Mouse (Mus musculus): ENCODE measurements around the gene Dock3.

Gene Dock3

DNA sequence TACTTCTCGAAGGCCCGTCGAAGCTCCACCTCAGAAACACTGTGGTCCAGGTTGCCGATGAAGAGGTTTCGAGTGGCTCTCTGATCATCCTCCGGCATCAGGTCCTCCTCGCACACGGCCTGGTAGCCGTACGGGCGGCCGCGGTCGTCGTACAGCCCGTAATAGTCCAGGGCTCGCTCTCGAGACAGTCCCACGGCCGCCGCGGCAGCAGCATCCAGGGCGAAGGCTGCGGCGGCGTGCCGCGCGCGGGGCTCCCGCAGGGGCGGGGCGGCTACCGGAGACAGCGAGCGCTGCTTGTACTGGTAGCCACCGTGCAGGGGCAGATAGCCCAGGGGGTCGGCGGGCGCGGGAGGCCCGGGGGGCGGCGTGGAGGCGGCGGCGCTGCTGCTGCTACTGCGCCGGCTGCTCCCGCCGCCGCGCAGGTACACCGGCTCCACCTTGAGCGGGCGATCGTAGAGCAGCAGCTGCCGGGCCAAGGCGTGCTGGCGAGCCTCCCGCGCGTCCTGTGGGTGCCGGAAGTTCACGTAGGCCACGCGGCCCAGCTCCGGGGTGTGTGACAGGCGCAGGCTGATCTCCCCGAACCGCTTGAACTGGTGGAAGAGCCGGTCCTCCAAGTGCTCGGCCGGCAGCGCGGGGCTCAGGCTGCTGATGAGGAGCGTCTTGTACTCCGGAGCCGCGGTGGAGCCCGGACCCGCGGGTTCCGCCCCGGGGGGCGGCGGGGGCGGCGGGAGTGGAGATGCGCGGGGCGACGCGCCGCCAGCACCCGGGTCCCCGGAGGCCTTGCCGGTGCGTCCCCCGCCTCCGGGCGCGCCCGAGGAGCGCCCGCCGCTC, 345.6 kb downstream of the Dock3 start:
- peak; percentile 54 for DNase-seq

- no peak for DNase-seq
Observed at GRCm38 (mm10) chr9:106884996-106885900, 346.5 kb downstream of the Dock3 start.

GRCm38 (mm10) chr9:106884306-106884705, 347.4 kb downstream of the Dock3 start:
- DNase-seq, result no peak

DNA sequence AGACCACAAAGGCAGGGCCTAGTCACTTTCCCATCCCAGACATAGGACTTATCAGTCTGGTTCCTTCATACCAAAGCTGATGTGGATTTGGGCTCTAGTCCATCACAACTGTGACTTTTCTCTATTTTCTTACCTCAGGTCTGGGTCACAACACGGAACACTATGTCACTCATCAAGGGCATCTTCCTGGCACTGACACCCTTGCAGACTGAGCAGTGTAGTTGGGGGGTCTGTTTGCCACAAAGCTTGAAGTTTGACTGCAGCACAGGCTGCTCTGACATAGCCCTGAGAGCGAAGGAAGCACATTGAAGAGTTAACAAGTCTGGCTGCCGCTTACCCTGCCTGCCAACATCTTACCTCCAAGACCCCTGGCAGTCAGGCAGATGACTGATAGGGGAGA, 348.6 kb downstream of the Dock3 start:
- no peak for DNase-seq

- DNase-seq, result no peak
Observed at GRCm38 (mm10) chr9:106882176-106882575, 349.5 kb downstream of the Dock3 start.

DNA sequence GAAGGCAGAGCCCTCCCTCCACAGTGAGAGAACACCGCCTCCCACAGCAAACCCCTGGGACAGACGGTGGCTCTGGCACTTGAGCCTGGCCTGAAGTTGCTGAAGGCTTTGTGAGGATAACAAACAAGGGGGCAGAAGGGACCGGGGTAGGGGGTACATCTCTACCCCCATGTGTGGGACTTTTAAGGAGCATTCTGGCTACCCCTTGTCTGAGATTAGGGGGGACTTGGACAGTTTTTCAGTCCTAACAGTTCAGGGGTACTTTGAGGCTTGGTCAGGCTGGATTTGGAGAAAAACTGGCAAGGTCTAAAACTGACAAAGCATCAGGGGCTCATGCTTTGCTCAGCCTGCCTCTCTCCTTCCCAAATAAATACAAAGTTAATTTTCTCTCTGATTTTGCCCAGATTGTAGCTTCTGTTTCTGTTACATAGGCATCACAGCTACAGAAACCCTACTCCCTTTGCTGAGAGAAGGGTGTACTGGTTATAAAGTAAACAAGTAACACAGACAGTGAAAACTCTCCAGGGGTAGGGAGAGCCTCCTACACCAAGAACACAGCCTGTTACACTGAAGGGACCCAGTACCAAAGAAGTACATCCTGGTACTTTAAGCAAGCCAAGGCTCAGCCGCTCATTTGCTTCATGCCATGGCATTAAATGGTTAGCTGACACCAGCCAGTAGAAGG, 350.5 kb downstream of the Dock3 start:
- DNase-seq, result no peak

DNA sequence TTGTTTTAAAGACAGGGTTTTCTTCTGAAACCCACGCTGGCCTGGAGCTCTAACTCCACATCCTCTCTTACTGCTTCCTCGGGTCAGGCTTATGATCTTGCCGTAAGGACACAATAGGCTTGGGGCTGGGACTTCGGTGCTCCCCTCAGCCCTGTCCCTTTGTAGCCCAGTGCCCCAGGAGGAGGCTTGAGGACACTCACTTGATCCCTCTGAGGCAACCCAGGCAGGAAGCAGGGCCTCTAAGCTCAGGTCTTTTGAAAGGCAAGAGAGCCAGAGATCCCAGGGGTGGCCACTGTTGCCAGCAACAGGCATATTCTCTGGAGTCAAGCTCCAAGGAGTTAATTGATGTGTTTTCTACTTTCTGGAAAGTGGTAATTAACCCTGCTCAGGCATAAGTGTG, 352.2 kb downstream of the Dock3 start:
- no peak for DNase-seq

DNA sequence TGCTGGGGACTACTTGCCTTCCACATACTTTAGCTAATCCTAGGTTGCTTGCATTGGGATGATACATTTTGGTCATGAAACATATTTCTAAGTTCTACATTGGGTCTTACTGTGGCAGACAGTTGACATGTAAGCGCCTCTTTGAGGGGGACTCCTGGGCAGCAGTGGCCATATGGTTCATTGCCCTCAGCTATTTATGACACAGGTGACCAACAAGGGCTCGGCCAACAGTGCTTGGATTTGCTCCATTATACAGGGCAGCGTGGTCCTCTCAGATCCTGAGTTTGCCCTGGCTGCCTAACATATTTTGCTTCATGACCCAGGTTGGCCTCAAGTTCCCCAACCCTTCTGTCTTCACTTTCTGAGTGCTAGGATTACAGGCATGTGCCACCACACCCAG, 355.0 kb downstream of the Dock3 start:
- DNase-seq, result no peak

GRCm38 (mm10) chr9:106874216-106874615, 357.5 kb downstream of the Dock3 start:
- DNase-seq, result no peak

DNA sequence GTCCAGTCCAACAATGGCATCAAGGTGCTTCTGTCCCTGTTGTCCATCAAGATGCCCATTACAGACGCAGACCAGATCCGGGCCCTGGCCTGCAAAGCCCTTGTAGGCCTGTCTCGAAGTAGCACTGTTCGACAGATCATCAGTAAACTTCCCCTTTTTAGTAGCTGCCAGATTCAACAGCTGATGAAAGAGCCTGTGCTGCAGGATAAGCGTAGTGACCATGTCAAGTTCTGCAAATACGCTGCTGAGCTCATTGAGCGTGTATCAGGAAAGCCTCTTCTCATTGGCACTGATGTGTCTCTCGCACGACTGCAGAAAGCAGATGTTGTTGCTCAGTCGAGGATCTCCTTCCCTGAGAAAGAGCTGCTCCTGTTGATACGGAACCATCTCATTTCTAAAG, 373.7 kb downstream of the Dock3 start:
- no peak for DNase-seq

DNA sequence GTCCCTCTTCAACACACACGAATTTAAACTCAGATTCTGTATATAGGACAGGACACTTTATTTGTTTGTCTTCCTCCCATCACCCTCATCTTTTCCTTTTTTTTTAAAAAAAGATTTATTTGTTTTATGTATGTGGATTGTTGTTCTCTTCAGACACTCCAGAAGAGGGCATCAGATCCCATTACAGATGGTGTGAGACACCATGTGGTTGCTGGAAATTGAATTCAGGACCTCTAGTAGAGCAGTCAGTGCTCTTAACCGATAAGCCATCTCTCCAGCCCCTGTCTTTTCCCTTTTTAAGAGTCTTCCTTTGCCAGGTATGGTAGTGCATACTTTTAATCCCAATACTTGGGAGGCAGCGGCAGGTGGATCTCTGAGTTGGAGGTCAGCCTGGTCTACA, 375.0 kb downstream of the Dock3 start:
- no peak for DNase-seq
